Mouse (Mus musculus) lung, embryonic 15.5 days (tissue): ENCODE measurements around the gene Stk4. TPM values are rescaled to one million over a fixed set of nuclear protein-coding genes. Genes with fewer than 3 reads are reported as not detected.

Experiments used
- ATAC-seq: fragments of 200-750 bp; cut with Nextera tagmentation; 2 replicates; pipeline ENCODE4 v1.8.0; 2017; ENCODE audit warnings: moderate number of reproducible peaks, borderline replicate concordance; ENCODE audit not compliant: low FRiP score, low TSS enrichment; ENCODE audit errors: extremely low read depth
- H3K27ac ChIP-seq: fragments of 300-500 bp; sonication (generic); 2 replicates; pipeline ENCODE4 v1.5.1; 2015; ENCODE audit warnings: moderate library complexity, mild to moderate bottlenecking, inconsistent platforms
- H3K27me3 ChIP-seq: fragments of 300-500 bp; sonication (generic); 2 replicates; pipeline ENCODE4 v1.6.1; 2015; ENCODE audit warnings: inconsistent platforms
- H3K36me3 ChIP-seq: fragments of 300-500 bp; sonication (generic); 2 replicates; pipeline ENCODE4 v1.6.1; 2015; ENCODE audit warnings: inconsistent platforms
- H3K4me1 ChIP-seq: fragments of 300-500 bp; sonication (generic); 2 replicates; pipeline ENCODE4 v1.6.1; 2015; ENCODE audit warnings: inconsistent platforms
- H3K4me2 ChIP-seq: fragments of 300-500 bp; sonication (generic); 2 replicates; pipeline ENCODE4 v1.6.1; 2015; ENCODE audit warnings: inconsistent platforms, mild to moderate bottlenecking, moderate library complexity
- H3K4me3 ChIP-seq: fragments of 300-500 bp; sonication (generic); 2 replicates; pipeline ENCODE4 v1.5.1; 2015; ENCODE audit warnings: mild to moderate bottlenecking, inconsistent platforms
- H3K9ac ChIP-seq: fragments of 300-500 bp; sonication (generic); 2 replicates; pipeline ENCODE4 v1.6.1; 2015; ENCODE audit warnings: inconsistent platforms
- H3K9me3 ChIP-seq: fragments of 300-500 bp; sonication (generic); 2 replicates; pipeline ENCODE4 v1.6.1; 2016; ENCODE audit warnings: inconsistent platforms
- WGBS: fragments of 180-500 bp; shearing (Covaris S2); methylation state at CpG from one replicate; pipeline ENCODE4 v1.1.7; 2015; 5-methylcytosine and 5-hydroxymethylcytosine counted together
- polyA plus RNA-seq: library from polyadenylated mRNA; unstranded; fragments of >200 nt; fragmentation: Nextera tagmentation; extraction: Ambion mirVana; gene quantifications from 2 replicates; pipeline ENCODE4 v1.2.1, GENCODE M21; 2015

The Stk4 gene
- polyA plus RNA-seq, 1 experiment from 2014 or later = 23.2 TPM

- Histone ChIP-seq H3K9me3 (no peaks in the 10 kb centered on the region), H3K4me1 (no peaks in the 10 kb centered on the region), H3K27ac (no peak overlapping the region), H3K36me3 (peaks cover 22% of the 10 kb centered on the region), H3K9ac (no peak overlapping the region), H3K4me2 (no peak overlapping the region), H3K27me3 (no peaks in the 10 kb centered on the region), H3K4me3 (no peak overlapping the region)
- WGBS = 75% methylated on average over 4 of the region's 4 CpGs
- no peak for ATAC-seq
These were observed 38.4 kb downstream of the Stk4 start for GRCm38 (mm10) chr2:164108501-164108900.

- Histone ChIP-seq H3K27ac (no peak overlapping the region), H3K9ac (no peak overlapping the region)
- no peak for ATAC-seq
These were observed 41.4 kb downstream of the Stk4 start for GRCm38 (mm10) chr2:164111546-164111945.

GRCm38 (mm10) chr2:164114051-164114450 is 43.9 kb downstream of the Stk4 start:
- 80% methylated on average over 6 of the region's 6 CpGs for WGBS
- Histone ChIP-seq H3K4me1 (no peaks in the 10 kb centered on the region), H3K27ac (no peak overlapping the region), H3K27me3 (no peaks in the 10 kb centered on the region), H3K9ac (no peak overlapping the region), H3K4me3 (no peak overlapping the region), H3K36me3 (peaks cover 17% of the 10 kb centered on the region), H3K9me3 (no peaks in the 10 kb centered on the region), H3K4me2 (no peak overlapping the region)
- no peak for ATAC-seq

More at GRCm38 (mm10) chr2:164111546-164111945, 41.4 kb downstream of the Stk4 start:
- Histone ChIP-seq H3K27me3 (no peaks in the 10 kb centered on the region), H3K36me3 (peaks cover 11% of the 10 kb centered on the region), H3K4me1 (no peaks in the 10 kb centered on the region), H3K4me3 (no peak overlapping the region), H3K9me3 (no peaks in the 10 kb centered on the region), H3K4me2 (no peak overlapping the region)
- 79% methylated on average over 8 of the region's 8 CpGs for WGBS

- H3K27ac ChIP-seq = no peak overlapping the region
- H3K27me3 ChIP-seq = no peaks in the 10 kb centered on the region
- H3K4me3 ChIP-seq = no peak overlapping the region
- no peak overlapping the region for H3K9ac ChIP-seq
- H3K9me3 ChIP-seq = no peaks in the 10 kb centered on the region
- H3K4me1 ChIP-seq = no peaks in the 10 kb centered on the region
- WGBS = 79% methylated on average over 10 of the region's 10 CpGs
- H3K36me3 ChIP-seq = peaks cover 32% of the 10 kb centered on the region
- no peak for ATAC-seq
- no peak overlapping the region for H3K4me2 ChIP-seq
These were observed 45.4 kb downstream of the Stk4 start for GRCm38 (mm10) chr2:164115531-164115930.

GRCm38 (mm10) chr2:164119503-164119902 is 49.4 kb downstream of the Stk4 start:
- peaks cover 39% of the 10 kb centered on the region for H3K36me3 ChIP-seq
- 87% methylated on average over 6 of the region's 6 CpGs for WGBS

GRCm38 (mm10) chr2:164123169-164123766 is 53.1 kb downstream of the Stk4 start:
- no peaks in the 10 kb centered on the region for H3K9me3 ChIP-seq
- no peak overlapping the region for H3K27ac ChIP-seq
- no peaks in the 10 kb centered on the region for H3K4me1 ChIP-seq
- peaks cover 29% of the 10 kb centered on the region for H3K36me3 ChIP-seq
- H3K4me2 ChIP-seq = no peak overlapping the region
- H3K4me3 ChIP-seq = no peak overlapping the region
- no peak for ATAC-seq
- 77% methylated on average over 5 of the region's 5 CpGs for WGBS
- H3K9ac ChIP-seq = no peak overlapping the region
- H3K27me3 ChIP-seq = no peaks in the 10 kb centered on the region

More at GRCm38 (mm10) chr2:164119503-164119902, 49.4 kb downstream of the Stk4 start:
- H3K27me3 ChIP-seq = no peaks in the 10 kb centered on the region
- no peaks in the 10 kb centered on the region for H3K4me1 ChIP-seq
- H3K27ac ChIP-seq = no peak overlapping the region
- H3K4me2 ChIP-seq = no peak overlapping the region
- no peak for ATAC-seq
- H3K4me3 ChIP-seq = no peak overlapping the region
- no peaks in the 10 kb centered on the region for H3K9me3 ChIP-seq
- H3K9ac ChIP-seq = no peak overlapping the region

GRCm38 (mm10) chr2:164126533-164126955 is 56.4 kb downstream of the Stk4 start:
- H3K9ac ChIP-seq = no peak overlapping the region
- 74% methylated on average over 13 of the region's 13 CpGs for WGBS
- no peaks in the 10 kb centered on the region for H3K9me3 ChIP-seq
- H3K27me3 ChIP-seq = no peaks in the 10 kb centered on the region
- H3K36me3 ChIP-seq = peaks cover 7% of the 10 kb centered on the region
- no peaks in the 10 kb centered on the region for H3K4me1 ChIP-seq
- no peak for ATAC-seq
- no peak overlapping the region for H3K4me3 ChIP-seq
- H3K27ac ChIP-seq = no peak overlapping the region
- H3K4me2 ChIP-seq = no peak overlapping the region

GRCm38 (mm10) chr2:164127297-164127696 is 57.2 kb downstream of the Stk4 start:
- Histone ChIP-seq H3K27ac (no peak overlapping the region), H3K27me3 (no peaks in the 10 kb centered on the region), H3K9ac (no peak overlapping the region), H3K4me2 (no peak overlapping the region), H3K36me3 (peaks cover 7% of the 10 kb centered on the region), H3K9me3 (no peaks in the 10 kb centered on the region), H3K4me1 (no peaks in the 10 kb centered on the region), H3K4me3 (no peak overlapping the region)
- 72% methylated on average over 2 of the region's 2 CpGs for WGBS
- no peak for ATAC-seq

GRCm38 (mm10) chr2:164128576-164129411 is 58.7 kb downstream of the Stk4 start:
- no peak for ATAC-seq
- no peaks in the 10 kb centered on the region for H3K9me3 ChIP-seq
- WGBS = 90% methylated on average over 12 of the region's 12 CpGs
- peaks cover 2% of the 10 kb centered on the region; the same call in 1 of the 2 replicates for H3K36me3 ChIP-seq
- H3K9ac ChIP-seq = no peak overlapping the region
- H3K4me1 ChIP-seq = no peaks in the 10 kb centered on the region
- H3K4me2 ChIP-seq = no peak overlapping the region
- no peak overlapping the region for H3K4me3 ChIP-seq
- H3K27ac ChIP-seq = no peak overlapping the region
- H3K27me3 ChIP-seq = no peaks in the 10 kb centered on the region

GRCm38 (mm10) chr2:164131586-164131985 is 61.5 kb downstream of the Stk4 start:
- Histone ChIP-seq H3K27me3 (no peaks in the 10 kb centered on the region), H3K4me1 (0 out of 2 replicates have a peak, but pooled peaks cover 3% of the 10 kb centered on the region), H3K4me3 (no peak overlapping the region), H3K27ac (no peak overlapping the region), H3K9ac (no peak overlapping the region), H3K9me3 (no peaks in the 10 kb centered on the region), H3K4me2 (no peak overlapping the region), H3K36me3 (no peaks in the 10 kb centered on the region)
- 80% methylated on average over 1 of the region's 1 CpGs for WGBS
- no peak for ATAC-seq

GRCm38 (mm10) chr2:164134563-164134962 is 64.4 kb downstream of the Stk4 start:
- Histone ChIP-seq H3K36me3 (no peaks in the 10 kb centered on the region), H3K9ac (no peak overlapping the region)

GRCm38 (mm10) chr2:164135367-164135766 is 65.2 kb downstream of the Stk4 start:
- no peak overlapping the region for H3K27ac ChIP-seq
- H3K4me1 ChIP-seq = 0 out of 2 replicates have a peak, but pooled peaks cover 3% of the 10 kb centered on the region
- H3K4me3 ChIP-seq = no peak overlapping the region
- no peaks in the 10 kb centered on the region for H3K9me3 ChIP-seq
- H3K9ac ChIP-seq = no peak overlapping the region
- no peak for ATAC-seq
- WGBS = 41% methylated on average over 1 of the region's 1 CpGs
- H3K27me3 ChIP-seq = no peaks in the 10 kb centered on the region
- H3K36me3 ChIP-seq = no peaks in the 10 kb centered on the region
- H3K4me2 ChIP-seq = no peak overlapping the region

More at GRCm38 (mm10) chr2:164134563-164134962, 64.4 kb downstream of the Stk4 start:
- no peak overlapping the region for H3K27ac ChIP-seq
- ATAC-seq = peak; percentile 42; the same call in 1 of the 2 replicates
- H3K4me2 ChIP-seq = no peak overlapping the region
- 57% methylated on average over 6 of the region's 6 CpGs for WGBS
- H3K4me3 ChIP-seq = no peak overlapping the region
- H3K4me1 ChIP-seq = 0 out of 2 replicates have a peak, but pooled peaks cover 3% of the 10 kb centered on the region
- no peaks in the 10 kb centered on the region for H3K9me3 ChIP-seq
- no peaks in the 10 kb centered on the region for H3K27me3 ChIP-seq
